Mouse (Mus musculus) liver, embryonic 15.5 days (tissue): ENCODE results near the gene Dnah1. TPM values are rescaled to one million over a fixed set of nuclear protein-coding genes. Genes with fewer than 3 reads are reported as not detected.

ENCODE experiments used
- ATAC-seq: fragments of 200-750 bp; cut with Nextera tagmentation; 2 replicates; pipeline ENCODE4 v1.8.0; 2017; ENCODE audit warnings: moderate number of reproducible peaks, mild to moderate bottlenecking, moderate library complexity; ENCODE audit not compliant: insufficient read depth
- H3K27ac ChIP-seq: fragments of 300-500 bp; sonication (generic); replicated peaks from 2 replicates; pipeline ENCODE4 v1.5.1; 2015; ENCODE audit warnings: mild to moderate bottlenecking, inconsistent platforms
- H3K27me3 ChIP-seq: fragments of 300-500 bp; sonication (generic); 2 replicates; pipeline ENCODE4 v1.6.1; 2015; ENCODE audit warnings: mild to moderate bottlenecking, inconsistent platforms
- H3K36me3 ChIP-seq: fragments of 300-500 bp; sonication (generic); replicated peaks from 2 replicates; pipeline ENCODE4 v1.6.1; 2015; ENCODE audit warnings: moderate library complexity, mild to moderate bottlenecking, inconsistent platforms
- H3K4me1 ChIP-seq: fragments of 300-500 bp; sonication (generic); replicated peaks from 2 replicates; pipeline ENCODE4 v1.6.1; 2015; ENCODE audit warnings: inconsistent platforms
- H3K4me2 ChIP-seq: fragments of 300-500 bp; sonication (generic); 2 replicates; pipeline ENCODE4 v1.6.1; 2015; ENCODE audit warnings: moderate library complexity, mild to moderate bottlenecking, inconsistent platforms
- H3K4me3 ChIP-seq: fragments of 300-500 bp; sonication (generic); replicated peaks from 2 replicates; pipeline ENCODE4 v1.5.1; 2015; ENCODE audit warnings: mild to moderate bottlenecking, inconsistent platforms
- H3K9ac ChIP-seq: fragments of 300-500 bp; sonication (generic); 2 replicates; pipeline ENCODE4 v1.6.1; 2015; ENCODE audit warnings: moderate library complexity, mild to moderate bottlenecking, inconsistent platforms
- H3K9me3 ChIP-seq: fragments of 300-500 bp; sonication (generic); replicated peaks from 2 replicates; pipeline ENCODE4 v1.6.1; 2016; ENCODE audit warnings: inconsistent platforms
- WGBS: fragments of 180-500 bp; shearing (Covaris S2); methylation state at CpG from one replicate; pipeline ENCODE4 v1.1.7; 2015; ENCODE audit warnings: mixed read lengths; ENCODE audit not compliant: insufficient replicate concordance; 5-methylcytosine and 5-hydroxymethylcytosine counted together
- polyA plus RNA-seq: library from polyadenylated mRNA; unstranded; fragments of >200 nt; fragmentation: Nextera tagmentation; extraction: Ambion mirVana; gene quantifications from 2 replicates; pipeline ENCODE4 v1.2.1, GENCODE M21; 2015

The Dnah1 gene
- polyA plus RNA-seq, 1 experiment from 2014 or later, result 0.14 TPM

- H3K9ac ChIP-seq, result no peak overlapping the region
- H3K9me3 ChIP-seq, result no peaks in the 10 kb centered on the region
- 56% methylated on average over 8 of the region's 8 CpGs for WGBS
- ATAC-seq, result no peak; the same call in 1 of the 2 replicates
- H3K27ac ChIP-seq, result peak overlapping the region; percentile 45
- no peak overlapping the region for H3K4me3 ChIP-seq
- H3K4me1 ChIP-seq, result peaks cover 45% of the 10 kb centered on the region
- H3K27me3 ChIP-seq, result no peaks in the 10 kb centered on the region; the same call in 1 of the 2 replicates
- H3K4me2 ChIP-seq, result no peak overlapping the region
- H3K36me3 ChIP-seq, result no peaks in the 10 kb centered on the region
These were observed 109.8 kb downstream of the Dnah1 start for GRCm38 (mm10) chr14:31213868-31214267.

GRCm38 (mm10) chr14:31212499-31212898 lies 111.2 kb downstream of the Dnah1 start:
- no peak overlapping the region for H3K27ac ChIP-seq
- no peak for ATAC-seq
- 68% methylated on average over 3 of the region's 3 CpGs for WGBS
- H3K9me3 ChIP-seq, result no peaks in the 10 kb centered on the region
- no peaks in the 10 kb centered on the region for H3K36me3 ChIP-seq
- H3K4me3 ChIP-seq, result no peak overlapping the region
- H3K9ac ChIP-seq, result no peak overlapping the region
- H3K4me1 ChIP-seq, result peaks cover 53% of the 10 kb centered on the region
- 0 out of 2 replicates have a peak, but pooled peaks cover 3% of the 10 kb centered on the region for H3K27me3 ChIP-seq
- no peak overlapping the region for H3K4me2 ChIP-seq

GRCm38 (mm10) chr14:31211854-31212253 lies 111.8 kb downstream of the Dnah1 start:
- ATAC-seq, result no peak
- no peaks in the 10 kb centered on the region for H3K9me3 ChIP-seq
- H3K27ac ChIP-seq, result no peak overlapping the region
- no peak overlapping the region for H3K9ac ChIP-seq
- H3K27me3 ChIP-seq, result 0 out of 2 replicates have a peak, but pooled peaks cover 3% of the 10 kb centered on the region
- WGBS, result 68% methylated on average over 6 of the region's 6 CpGs
- no peak overlapping the region for H3K4me3 ChIP-seq
- H3K36me3 ChIP-seq, result no peaks in the 10 kb centered on the region
- H3K4me1 ChIP-seq, result peaks cover 56% of the 10 kb centered on the region
- H3K4me2 ChIP-seq, result no peak overlapping the region

Other genes with a start within 250 kb of the Dnah1 start
- 49.9 and 60.7 TPM in 2 replicates for gene Smim4, start 194.9 kb downstream of the Dnah1 start, polyA plus RNA-seq
- 167 and 213 TPM in 2 replicates for gene Nt5dc2, start 192.8 kb downstream of the Dnah1 start, polyA plus RNA-seq
- gene Stab1, start 155.3 kb downstream of the Dnah1 start, polyA plus RNA-seq, result 22.0 and 27.4 TPM in 2 replicates
- 66.4 and 66.7 TPM in 2 replicates for gene Tnnc1, start 115.6 kb downstream of the Dnah1 start, polyA plus RNA-seq
- 92.3 and 115 TPM in 2 replicates for gene Nisch, start 107.0 kb downstream of the Dnah1 start, polyA plus RNA-seq
- gene Sema3g, start 106.0 kb downstream of the Dnah1 start, polyA plus RNA-seq, result 0.03 and 0.08 TPM in 2 replicates
- 5.6 and 6.3 TPM in 2 replicates for gene Phf7, start 72.6 kb downstream of the Dnah1 start, polyA plus RNA-seq
- 35.8 and 37.6 TPM in 2 replicates for gene Bap1, start 72.4 kb downstream of the Dnah1 start, polyA plus RNA-seq
- 16.4 and 16.8 TPM in 2 replicates for gene Capn7, start 12.7 kb upstream of the Dnah1 start, polyA plus RNA-seq
- gene Sh3bp5, start 112.2 kb upstream of the Dnah1 start, polyA plus RNA-seq, result 16.9 and 21.5 TPM in 2 replicates
- gene Eaf1, start 170.5 kb upstream of the Dnah1 start, polyA plus RNA-seq, result 23.5 and 23.8 TPM in 2 replicates
- gene Mettl6, start 171.1 kb upstream of the Dnah1 start, polyA plus RNA-seq, result 25.0 and 27.6 TPM in 2 replicates